Comparison of ENCODE assay signal across 8 mouse cellular contexts in the genomic region with DNA sequence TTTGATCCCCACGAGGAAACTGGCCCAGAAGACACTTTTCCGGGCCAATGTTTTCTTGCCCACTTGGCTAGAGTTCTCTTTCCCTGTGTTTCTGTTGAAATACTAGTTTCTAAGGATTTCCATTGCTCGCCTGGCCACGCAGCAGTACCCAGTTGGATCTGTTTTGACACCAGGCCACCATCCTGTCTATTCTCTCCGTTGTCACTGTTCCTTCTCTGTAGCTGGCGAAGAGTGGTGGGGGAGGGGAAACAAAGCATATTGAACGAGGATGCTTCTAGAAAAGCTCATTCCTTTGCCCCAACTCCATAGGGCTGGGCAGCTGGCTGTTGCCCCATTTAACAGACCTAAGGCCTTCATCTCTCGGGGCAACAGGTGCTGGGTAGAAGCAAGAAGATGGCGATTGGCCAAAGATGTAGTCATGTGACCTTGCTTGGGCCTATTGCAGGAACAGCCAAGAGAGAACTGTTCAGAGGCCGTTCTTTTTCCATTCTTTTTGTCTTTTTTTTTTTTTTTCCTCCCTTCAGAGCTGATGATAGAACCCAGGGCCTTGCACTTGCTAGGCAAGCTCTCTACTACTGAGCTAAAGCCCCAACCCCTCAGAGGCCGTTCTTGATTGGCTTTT.
DNase-seq lines count a peak whose midpoint lies in the region; ATAC-seq and TF ChIP-seq lines count a peak whose summit lies in the region.

No protein-coding gene starts in this region.

- ATAC-seq in liver, embryonic 12.5 days, result no peak
- ATAC-seq in inflammation-experienced regulatory T-cells, adult 6 months, result no peak
- ATAC-seq in neural tube, embryonic 15.5 days (ENCODE audit: low FRiP score), result no peak

- WGBS in liver, adult 2 months, result 55% methylated on average over 11 of the region's 11 CpGs
- WGBS in liver, embryonic 12.5 days (ENCODE audit: insufficient replicate concordance), result 64% methylated on average over 11 of the region's 11 CpGs
- 70% methylated on average over 11 of the region's 11 CpGs for WGBS in neural tube, embryonic 15.5 days

- no peaks in the 10 kb centered on the region for H3K36me3 ChIP-seq in liver, adult 2 months (ENCODE audit: control insufficient read depth, insufficient read depth, low read length)
- no peaks in the 10 kb centered on the region for H3K36me3 ChIP-seq in liver, embryonic 12.5 days
- no peaks in the 10 kb centered on the region for H3K36me3 ChIP-seq in splenic B cell, adult 2 months (ENCODE audit: control insufficient read depth, insufficient read depth, low read length, poor library complexity, severe bottlenecking)
- no peaks in the 10 kb centered on the region for H3K36me3 ChIP-seq in neural tube, embryonic 15.5 days

- no peak overlapping the region for H3K4me3 ChIP-seq in liver, adult 2 months (ENCODE audit: insufficient read depth, low read depth, low read length)
- H3K4me3 ChIP-seq in liver, embryonic 12.5 days, result no peak overlapping the region
- H3K4me3 ChIP-seq in neural tube, embryonic 15.5 days (replicated peaks), result no peak overlapping the region

- H3K4me1 ChIP-seq in liver, adult 2 months (ENCODE audit: control insufficient read depth, insufficient read depth, low read length), result no peaks in the 10 kb centered on the region
- H3K4me1 ChIP-seq in liver, embryonic 12.5 days, result peaks cover 27% of the 10 kb centered on the region
- H3K4me1 ChIP-seq in neural tube, embryonic 15.5 days, result peaks cover 6% of the 10 kb centered on the region

- DNase-seq in adrenal gland, adult 2 months, result peak; percentile 40
- no peak for DNase-seq in adrenal gland, adult 18-20 months (ENCODE audit: low spot score in 2 of 2)
- DNase-seq in liver, adult 2 months (ENCODE audit: extremely low read depth, low read depth, low spot score), result peak; percentile 34
- peak; percentile 18 for DNase-seq in cerebellum, adult 9-11 months
- peak; percentile 59 for DNase-seq in splenic B cell, adult 2 months (ENCODE audit: low read depth, low spot score)

- H3K79me2 ChIP-seq in liver, adult 2 months (ENCODE audit: control insufficient read depth, insufficient read depth, low read length), result no peaks in the 10 kb centered on the region

- no peak overlapping the region for H3K27ac ChIP-seq in liver, adult 2 months (replicated peaks; ENCODE audit: insufficient read depth, low read depth, low read length)
- no peak overlapping the region for H3K27ac ChIP-seq in liver, embryonic 12.5 days
- no peak overlapping the region for H3K27ac ChIP-seq in neural tube, embryonic 15.5 days (replicated peaks)

- no peak overlapping the region for H3K9ac ChIP-seq in liver, adult 2 months (ENCODE audit: low read depth, low read length)
- H3K9ac ChIP-seq in liver, embryonic 12.5 days, result no peak overlapping the region
- H3K9ac ChIP-seq in neural tube, embryonic 15.5 days (replicated peaks), result no peak overlapping the region

- no peaks in the 10 kb centered on the region for H3K9me3 ChIP-seq in liver, embryonic 12.5 days (replicated peaks)
- no peaks in the 10 kb centered on the region for H3K9me3 ChIP-seq in neural tube, embryonic 15.5 days (replicated peaks)

- no peak for TF ChIP-seq POLR2A in liver, adult 2 months (IDR thresholded peaks at IDR 0.05; ENCODE audit: extremely low read depth, insufficient read depth, low read length)

- no peaks in the 10 kb centered on the region for H3K27me3 ChIP-seq in liver, adult 2 months (ENCODE audit: control insufficient read depth, insufficient read depth, low read length)
- peaks cover 16% of the 10 kb centered on the region; the same call in 1 of the 2 replicates for H3K27me3 ChIP-seq in liver, embryonic 12.5 days (replicated peaks)
- H3K27me3 ChIP-seq in splenic B cell, adult 2 months (ENCODE audit: control insufficient read depth, insufficient read depth, low read length, poor library complexity, severe bottlenecking), result no peaks in the 10 kb centered on the region
- H3K27me3 ChIP-seq in neural tube, embryonic 15.5 days (replicated peaks), result 0 out of 2 replicates have a peak, but pooled peaks cover 4% of the 10 kb centered on the region

- H3K4me2 ChIP-seq in liver, embryonic 12.5 days, result no peak overlapping the region
- H3K4me2 ChIP-seq in neural tube, embryonic 15.5 days, result no peak overlapping the region

- TF ChIP-seq CTCF in liver, adult 2 months (IDR thresholded peaks at IDR 0.05; ENCODE audit: low read depth, low read length), result no peak

Comparison
In these comparisons a context has a peak if more than half of its experiments do, and no peak if none do; other contexts are left out.
1. DNase-seq: peak in adrenal gland, adult 2 months (single experiment), liver, adult 2 months (single experiment), cerebellum, adult 9-11 months (single experiment) and splenic B cell, adult 2 months (single experiment); none in adrenal gland, adult 18-20 months (0 of 2).